Mouse (Mus musculus) testis, postnatal 14 days (tissue): ENCODE results near the gene Grid2ip.

Source experiments
- DNase-seq: peaks from one replicate; pipeline ENCODE4 v3.0.0; 2021; ENCODE audit warnings: low spot score

Grid2ip gene

DNA sequence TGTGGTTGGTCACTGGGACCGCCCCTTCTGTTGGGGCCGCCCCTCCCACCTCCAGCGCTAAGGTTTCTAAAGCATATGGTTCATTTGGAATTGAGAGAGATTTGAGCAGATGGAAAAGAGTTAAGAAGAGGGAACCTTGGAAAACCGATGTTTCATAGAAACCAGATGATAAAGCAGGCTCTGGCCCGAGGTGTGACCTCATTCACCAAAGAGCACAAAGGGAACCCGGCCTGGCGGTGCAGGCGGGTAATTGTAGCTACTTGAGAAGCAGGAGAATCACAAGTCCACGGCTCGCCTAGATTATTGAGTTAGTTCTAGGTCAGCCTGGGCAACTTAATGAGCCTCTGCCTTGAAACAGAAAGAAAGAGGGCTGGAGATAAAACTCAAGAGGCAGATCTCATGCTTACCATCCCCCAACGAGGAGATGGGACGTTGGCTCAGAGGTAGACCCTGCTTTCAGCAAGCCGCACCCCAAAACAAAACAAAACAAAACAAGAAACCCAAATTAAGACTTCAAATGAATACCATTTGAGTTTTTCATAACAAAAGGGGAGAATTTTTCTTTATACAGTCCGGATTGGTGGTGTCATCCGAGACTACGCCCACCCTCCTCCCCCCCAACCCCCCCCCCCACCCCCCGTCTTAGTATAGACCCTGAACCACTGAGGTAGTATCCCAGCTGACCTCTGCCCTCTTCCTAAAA lies at the start of gene Grid2ip:
Grid2ip (plus strand) TSS at position 653 of the 703 bp plus-strand sequence.
- DNase-seq: no peak

DNA sequence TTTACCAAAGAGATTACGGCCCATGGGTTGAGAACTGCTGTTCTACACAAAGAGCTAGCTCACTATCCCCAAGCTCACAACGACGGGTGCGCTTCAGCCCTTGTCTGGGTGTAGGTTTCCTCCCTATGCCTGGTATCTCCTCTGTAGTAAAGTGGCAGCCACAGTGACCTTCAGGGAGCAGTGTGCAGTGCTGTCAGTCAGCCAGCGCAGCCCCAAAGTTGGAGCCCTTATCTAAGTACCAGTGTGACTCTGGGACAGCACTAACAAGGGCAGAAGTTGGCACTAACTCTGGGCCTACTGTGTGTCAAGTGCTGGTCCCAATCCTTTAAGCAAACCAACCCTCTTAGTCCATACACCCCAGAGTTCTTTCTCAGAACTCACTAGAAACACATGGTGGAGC lies 48.3 kb upstream of the Grid2ip start:
- DNase-seq: peak; percentile 55

DNA sequence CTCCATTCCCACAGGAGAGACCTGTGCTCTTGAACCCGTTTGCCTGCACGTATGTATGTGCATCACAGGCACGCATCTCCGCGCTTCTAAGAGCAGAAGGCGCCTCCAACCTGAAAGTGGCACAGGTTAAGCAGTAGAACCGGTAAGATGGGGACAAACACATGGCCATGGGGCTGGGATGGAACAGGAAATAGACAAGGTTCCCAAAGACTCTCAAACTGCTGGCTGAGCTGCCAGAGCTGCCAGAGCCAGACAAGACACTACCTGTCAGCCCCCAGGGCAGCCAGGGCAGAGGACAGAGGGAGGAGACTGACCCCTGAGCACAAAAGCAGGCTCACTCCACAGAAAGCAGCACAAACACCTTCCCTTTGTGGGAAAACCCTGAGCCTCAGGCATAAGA lies 47.2 kb upstream of the Grid2ip start:
- DNase-seq: no peak

DNA sequence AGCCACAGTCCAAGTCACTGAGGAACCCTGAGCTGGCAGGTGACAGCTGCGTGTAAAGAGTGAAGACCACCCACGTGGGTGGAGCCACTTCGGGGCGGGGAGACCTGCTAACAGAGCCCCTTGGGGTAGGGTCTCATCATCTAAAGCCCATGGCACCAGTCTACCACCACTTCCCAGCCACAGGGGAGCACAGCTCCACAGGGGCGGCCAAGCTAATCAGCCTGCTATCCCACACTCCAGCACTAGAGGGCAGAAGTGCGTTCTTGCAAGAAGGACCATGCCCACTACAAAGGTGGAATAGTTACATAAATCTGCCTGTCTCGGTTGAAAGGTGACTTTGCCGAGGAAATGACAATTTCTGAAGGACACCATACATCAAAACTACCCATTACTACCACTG lies 45.3 kb upstream of the Grid2ip start:
- DNase-seq: peak; percentile 81

DNA sequence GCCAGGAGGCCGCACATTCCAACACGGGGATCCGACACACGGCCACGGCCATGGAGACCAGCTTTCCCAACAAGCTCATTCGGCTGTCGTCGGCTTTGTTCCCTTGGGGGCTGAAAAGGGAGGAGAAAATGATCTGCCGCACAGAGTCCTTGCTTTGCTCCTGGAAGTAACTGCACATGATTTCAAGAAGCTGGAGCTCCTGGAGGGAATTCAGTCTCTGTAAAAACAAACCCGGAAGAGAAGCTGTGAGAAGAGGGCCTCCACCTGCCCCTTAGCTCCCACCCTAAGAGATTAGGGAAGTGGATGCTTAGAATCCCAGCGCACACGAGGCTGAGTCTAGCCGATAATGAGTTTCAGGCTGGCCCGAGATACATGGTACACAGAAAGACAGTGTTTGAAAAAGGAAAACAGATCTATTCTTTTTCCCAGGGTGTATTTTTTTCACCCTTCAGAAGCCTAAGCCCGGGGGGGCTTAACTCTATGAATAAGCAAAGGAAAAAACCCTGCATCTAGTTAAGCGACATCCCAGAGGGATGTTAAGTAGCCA lies 42.9 kb upstream of the Grid2ip start:
- DNase-seq: no peak

DNA sequence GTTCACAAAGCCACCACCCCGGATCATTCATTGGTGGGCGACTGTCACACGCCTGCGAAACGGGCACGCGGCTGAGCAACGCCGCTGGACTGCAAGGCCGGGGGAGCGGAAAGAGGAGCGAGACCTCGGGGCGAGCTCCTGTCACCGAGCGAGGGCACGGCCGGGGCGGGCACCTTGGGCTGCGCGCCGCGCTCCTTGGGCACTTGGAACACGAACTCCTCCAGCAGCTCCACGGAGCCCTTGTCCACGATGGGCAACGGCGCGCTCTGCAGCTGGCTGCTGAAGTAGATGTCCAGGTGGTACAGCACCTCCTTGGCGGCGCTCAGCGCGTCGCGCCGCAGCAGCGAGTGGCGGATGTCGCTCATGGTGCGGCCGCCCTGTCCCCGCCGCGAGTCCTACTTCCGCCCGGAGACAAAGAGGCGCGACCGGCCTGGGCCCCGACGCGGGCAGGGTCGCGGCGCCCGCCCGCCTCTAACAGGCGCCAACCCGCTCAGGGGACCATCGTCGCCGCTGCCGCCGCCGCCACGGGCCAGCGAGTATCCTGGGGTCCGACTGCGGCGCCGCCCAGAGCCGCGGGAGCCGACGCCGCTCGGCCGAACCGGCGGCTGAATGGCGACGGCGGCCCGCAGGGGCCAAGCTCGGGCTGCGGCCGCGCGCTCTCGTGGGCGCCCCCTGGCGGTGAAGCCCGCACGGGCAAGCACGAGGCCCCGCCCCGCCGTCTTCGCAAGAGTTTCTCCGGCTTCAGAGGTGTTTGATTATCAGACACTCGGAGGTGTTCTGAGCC lies 42.2 kb upstream of the Grid2ip start, which contains the start of gene E130309D02Rik:
E130309D02Rik (minus strand) TSS at position 631 of the 784 bp plus-strand sequence.
- DNase-seq: peak; percentile 88

DNA sequence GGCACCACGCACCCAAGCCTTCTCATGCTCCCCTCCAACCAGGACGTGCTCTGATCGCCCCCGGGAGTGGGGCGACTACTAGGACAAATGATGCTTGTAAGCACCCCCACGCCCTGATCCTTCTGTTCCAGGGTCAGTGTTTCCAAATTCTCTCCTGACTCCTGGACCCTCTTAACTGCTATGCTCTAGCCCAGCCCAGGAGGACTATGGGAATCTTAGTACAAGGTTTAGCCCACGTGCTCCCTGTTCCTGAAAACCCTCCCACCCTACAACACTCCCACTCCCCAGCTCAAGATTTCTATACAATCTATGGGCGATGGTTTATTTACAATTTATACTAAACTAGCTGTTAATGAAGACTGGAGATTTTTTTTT lies 41.6 kb upstream of the Grid2ip start:
- no peak for DNase-seq

DNA sequence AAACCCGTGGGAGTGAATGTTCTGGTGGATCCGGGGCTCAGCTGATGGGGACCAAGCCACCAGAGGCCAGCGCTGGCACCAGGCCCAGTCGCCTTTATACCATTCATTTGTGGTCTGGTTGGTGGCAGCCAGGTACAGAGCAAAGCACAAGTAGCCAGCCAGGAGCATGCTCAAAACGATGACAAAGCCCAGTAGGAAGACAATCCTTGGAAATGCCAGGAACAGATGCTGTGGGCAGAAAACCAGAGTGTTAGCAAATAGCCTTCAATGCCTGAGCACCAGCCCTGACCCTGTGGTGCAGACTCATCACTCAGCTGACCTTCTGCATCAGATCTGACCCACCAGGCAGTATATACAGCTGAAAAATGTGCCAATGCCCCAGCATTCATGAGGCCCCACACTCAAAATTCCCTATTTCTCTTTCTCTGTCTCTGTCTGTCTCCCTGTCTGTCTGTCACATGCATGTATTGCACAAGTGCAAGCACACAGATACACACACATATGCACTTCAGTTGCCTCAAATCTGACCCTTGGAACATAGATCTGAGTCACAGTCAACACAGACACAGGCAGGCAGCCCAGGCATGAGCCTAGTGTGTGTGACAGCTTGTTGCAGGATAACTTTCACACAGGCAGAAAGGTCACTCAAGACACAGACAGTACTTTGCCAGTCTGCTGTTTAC lies 40.4 kb upstream of the Grid2ip start:
- no peak for DNase-seq

DNA sequence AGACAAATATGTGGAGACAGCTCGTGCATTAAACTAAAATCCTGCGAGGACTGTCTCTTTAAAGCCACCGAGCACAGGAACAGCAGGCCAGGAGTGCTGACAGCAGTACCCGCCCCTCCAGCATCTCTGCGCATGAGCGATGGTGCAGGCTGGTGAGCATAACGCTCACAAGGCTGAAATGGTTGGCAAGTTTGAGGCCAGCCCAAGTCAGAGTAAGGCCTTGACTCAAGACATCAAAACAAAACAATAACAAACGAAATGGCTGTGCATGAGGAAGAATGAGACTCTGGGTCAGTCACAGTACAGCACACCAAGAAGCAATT lies 39.9 kb upstream of the Grid2ip start:
- DNase-seq: no peak

DNA sequence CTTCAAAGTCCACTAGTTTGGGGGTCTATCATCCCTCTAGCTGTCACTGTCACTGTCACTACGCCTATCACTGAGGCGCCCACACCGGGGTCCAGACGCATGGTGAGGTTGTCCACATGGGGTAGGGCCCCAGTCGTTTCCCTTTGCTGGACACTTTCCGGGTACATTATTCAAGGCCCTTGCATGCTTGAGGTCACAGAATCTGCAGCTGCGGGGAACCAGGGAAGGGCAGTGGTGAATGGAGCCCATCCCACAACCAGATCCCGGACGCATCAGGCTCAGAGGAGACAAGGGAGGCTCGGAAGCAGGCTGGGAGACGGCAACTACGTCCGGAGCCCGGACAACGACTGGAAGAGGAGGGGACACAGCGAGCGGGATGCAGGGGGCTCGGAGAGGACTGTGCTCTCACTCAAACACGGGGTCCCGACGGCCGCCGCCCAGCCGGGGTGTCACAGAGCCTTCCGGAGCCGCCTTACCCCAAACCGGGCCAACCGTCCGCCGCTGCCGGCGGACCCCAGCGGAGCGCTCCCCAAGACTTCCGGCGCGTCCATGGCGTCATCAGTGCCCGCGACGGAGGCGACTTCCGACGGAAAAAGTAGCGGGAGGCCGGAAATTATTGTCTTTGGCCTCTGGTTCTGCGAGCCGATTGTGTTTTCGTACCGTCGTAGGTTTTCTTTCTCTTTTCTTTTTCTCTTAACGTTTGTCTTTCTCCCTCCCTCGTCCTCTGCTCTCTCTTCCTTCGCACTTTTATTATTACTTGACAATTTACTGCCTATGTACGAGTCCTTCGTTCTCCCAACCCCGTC lies 28.2 kb upstream of the Grid2ip start, which contains the start of gene Zdhhc4:
Zdhhc4 (minus strand) TSS at position 567 of the 806 bp plus-strand sequence.
- peak; percentile 91 for DNase-seq

DNA sequence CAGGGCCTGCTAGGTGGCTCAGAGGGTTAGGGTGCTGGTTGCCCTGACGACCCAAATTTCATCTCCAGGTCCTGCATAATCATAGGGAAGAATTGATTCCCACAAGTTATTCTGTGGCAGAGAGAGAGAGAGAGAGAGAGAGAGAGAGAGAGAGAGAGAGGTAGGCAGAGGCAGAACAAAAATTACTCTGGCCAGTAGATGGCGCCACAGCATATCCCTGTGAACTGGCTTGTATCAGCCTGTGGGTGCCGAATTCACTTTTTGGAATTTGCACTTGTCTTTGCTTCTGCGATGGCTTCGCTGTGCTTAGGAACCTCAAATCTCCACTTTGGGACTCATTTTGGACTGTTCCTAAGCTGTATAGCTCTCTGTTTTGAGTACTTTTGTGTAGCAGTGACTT lies 23.3 kb upstream of the Grid2ip start:
- DNase-seq: no peak

DNA sequence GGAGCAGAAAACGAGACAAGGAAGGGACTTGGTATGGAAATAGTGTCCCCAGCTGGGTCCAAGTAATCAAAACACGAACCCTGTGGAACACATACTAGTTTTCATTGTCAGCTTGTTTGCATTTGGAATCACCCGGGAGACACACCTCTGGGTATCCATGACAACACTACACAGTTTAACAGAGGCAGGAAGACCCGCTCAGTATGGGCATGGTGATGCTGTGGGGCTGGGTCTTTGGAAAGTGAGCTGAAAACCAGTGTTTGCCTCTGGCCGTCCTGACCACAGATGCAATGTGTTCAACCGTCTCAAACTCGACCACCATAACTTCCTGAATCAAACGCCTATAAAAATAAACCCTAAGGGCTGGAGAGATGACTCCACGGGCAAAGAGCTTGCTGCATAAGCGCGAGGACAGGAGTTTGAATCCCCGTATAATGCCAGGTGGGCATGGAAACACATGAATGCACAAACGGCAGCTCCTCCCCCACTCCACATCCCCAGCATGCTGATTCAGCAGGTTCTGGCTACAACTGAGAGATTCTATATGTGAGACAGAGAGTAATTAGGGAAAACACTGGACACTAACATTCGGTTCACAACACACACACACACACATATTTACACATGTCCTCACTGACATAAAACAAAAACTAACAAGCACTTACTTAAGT lies 22.6 kb upstream of the Grid2ip start:
- no peak for DNase-seq

DNA sequence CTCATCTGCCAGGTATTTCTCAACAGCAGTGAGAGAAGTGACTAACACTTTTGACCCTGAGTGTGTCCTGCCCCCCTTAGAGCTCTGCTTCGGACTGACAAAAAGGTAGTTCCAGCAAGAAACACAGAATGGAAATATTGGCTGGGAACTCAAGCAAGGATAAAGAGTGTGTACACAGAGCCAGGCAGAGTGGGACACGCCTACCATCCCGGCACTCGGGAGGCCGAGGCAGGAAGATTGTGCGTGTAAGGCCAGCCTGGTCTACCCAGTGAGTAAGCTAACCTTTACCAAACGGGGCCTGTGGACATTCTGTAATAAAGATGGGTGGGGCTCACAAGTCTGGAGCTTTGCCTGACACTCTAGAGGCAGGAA lies 22.1 kb upstream of the Grid2ip start:
- no peak for DNase-seq

DNA sequence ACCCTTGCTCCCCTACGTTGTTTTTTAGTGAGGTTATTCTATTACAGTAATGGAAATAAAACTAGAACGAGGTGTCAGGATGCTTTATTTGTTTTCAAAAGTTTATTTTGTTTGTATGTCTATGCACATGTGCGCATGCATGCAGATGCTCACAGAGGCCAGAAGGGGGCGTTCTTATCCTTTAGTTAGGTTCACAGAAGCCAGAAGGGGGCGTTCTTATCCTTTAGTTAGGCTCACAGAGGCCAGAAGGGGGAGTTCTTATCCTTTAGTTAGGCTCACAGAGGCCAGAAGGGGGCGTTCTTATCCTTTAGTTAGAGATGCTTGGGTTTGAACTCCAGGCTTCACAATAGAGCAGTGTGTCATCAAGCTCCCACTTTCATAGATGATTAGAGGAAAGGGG lies 20.6 kb upstream of the Grid2ip start:
- DNase-seq: no peak

DNA sequence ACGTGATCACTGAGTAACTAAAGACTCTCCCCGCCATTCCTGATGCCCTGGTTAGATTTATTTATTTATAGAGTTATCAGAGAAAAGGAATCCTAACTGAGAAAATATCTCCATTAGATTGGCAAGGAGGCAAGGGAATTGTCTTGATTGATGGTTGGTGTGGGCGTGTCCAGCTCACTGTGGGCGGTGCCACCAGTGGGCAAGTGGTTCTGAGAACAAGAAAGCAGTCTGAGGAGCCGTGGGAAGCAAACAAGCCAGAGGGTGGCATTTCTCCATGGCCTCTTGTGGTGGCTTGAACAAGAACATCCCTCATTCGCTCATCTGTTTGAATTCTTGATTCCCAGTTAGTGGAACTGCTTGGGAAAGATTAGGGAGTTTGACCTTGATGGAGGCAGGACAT lies 17.5 kb upstream of the Grid2ip start:
- no peak for DNase-seq

DNA sequence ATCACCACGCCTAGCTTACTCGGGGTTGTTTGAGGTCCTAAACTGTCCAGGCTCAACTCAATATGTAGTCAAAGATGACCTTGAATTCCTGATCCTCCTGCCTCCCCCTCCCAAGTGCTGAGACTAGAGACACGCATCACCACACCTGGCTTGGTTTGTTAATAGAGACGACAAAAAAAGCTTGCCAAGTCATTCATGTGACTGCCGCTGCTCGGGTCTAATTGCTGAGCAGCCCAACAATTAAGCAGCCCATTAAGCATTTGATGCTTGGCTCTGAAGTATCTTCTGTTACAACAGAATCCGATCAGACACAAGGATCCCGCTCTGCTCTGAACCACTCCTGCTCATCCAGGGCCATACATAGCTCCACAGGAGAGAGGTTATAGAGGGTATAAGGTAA lies 10.8 kb upstream of the Grid2ip start:
- no peak for DNase-seq

DNA sequence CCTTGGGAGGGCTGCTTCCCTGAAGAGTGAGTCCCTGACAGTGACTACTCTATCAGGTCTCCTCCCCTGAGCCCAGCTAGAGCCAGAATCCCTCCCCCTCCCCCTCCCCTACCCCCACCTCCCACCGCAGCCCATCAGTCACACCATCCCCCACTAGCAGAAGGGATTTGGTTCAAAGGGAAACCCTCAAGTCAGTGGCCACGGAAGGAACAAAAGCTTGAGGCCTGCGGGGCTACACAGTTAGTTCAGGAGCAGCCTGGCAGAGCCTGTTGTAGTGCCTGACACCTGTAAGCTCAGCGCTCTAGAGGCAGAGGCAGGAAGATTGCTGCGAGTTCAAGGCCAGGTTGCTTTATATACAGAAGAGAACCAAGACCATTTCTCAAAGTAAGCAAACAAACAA lies 1.1 kb upstream of the Grid2ip start:
- no peak for DNase-seq

DNA sequence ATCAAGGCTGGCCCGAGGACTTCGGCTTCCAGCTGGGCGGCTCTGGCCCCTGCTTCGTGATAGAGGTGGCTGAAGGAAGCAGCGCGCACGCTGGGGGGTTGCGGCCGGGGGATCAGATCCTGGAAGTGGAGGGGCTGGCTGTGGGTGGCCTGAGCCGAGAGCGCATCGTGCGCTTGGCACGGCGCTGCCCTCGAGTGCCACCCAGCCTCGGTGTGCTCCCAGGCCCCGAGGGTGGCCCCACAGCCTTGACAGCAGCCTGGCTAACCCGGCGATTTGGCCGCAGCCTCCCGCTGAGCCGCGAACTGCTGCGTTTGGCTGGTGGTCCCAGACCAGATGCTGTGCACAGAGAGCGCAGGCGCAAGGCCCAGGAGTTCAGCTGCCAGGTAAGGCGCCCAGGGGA lies 426 bp downstream of the Grid2ip start:
- no peak for DNase-seq

DNA sequence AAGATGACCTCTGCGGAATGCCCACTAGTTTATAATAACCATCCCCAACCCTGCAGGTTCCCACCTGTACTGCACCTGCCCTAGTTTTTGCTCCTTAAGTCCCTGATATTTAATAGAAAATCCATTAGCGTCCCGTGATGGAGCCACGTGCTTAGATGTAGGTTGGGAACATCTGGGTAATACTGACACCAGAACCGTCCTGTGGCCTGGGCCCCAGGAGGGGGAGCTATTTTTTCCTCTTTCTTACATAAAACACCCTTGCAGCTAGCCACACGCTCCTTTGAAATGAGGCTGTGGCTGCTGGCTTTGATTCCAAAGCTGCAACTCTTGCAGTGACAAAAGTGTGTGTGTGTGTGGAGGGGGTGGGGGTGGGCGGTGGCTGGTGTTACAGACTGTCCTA lies 2.1 kb downstream of the Grid2ip start:
- DNase-seq: no peak

DNA sequence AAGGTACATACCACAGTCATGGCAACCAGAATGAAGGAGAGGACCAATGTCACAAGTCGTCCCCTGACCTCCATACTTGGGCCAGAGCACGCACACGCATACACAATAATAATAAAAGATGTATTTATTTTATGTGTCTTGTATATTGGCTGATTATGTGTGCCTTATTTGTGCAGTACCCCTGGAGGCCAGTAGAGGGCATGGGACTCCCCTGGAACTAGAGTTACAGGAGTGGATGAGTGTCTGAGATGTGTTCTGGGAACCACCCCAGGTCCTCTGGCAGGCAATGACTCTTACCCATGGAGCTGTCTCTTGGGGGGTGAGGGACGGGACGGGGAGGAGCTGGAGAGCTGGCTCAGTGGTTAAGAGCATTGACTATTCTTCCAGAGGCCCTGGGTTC lies 2.9 kb downstream of the Grid2ip start:
- no peak for DNase-seq

DNA sequence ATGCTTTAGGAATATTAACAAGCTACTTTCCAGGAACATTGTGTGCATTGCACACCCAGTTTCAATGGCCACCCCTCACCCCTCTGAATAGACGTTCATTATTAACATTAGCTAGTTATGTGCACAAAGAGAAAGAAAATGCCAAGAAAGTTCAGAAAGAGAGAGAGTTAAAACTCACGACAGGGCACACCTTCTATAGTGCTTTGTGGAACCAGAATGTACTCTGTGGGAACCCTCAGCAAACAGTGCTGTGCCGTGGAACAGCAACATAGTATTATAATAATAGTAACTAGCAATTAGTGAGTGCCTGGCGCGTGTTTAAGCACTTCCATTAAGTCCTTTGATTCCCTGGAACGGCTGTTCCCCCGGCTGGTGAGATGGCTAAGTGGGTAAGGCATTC lies 4.3 kb downstream of the Grid2ip start:
- DNase-seq: no peak
